Mouse (Mus musculus) CD4-positive, CD25-positive, alpha-beta regulatory T cell, adult 9 weeks (primary cell): Measurements from ENCODE around the gene Drap1. TPM values are rescaled to one million over a fixed set of nuclear protein-coding genes. Genes with fewer than 3 reads are reported as not detected.

Experiments
- polyA plus RNA-seq: library from polyadenylated mRNA; unstranded; fragments of 100-300 nt; shearing (Covaris generic); gene quantifications from one replicate; pipeline ENCODE4 v1.2.1, GENCODE M21; 2017

Drap1 gene
- polyA plus RNA-seq, result 73.1 TPM

DNA sequence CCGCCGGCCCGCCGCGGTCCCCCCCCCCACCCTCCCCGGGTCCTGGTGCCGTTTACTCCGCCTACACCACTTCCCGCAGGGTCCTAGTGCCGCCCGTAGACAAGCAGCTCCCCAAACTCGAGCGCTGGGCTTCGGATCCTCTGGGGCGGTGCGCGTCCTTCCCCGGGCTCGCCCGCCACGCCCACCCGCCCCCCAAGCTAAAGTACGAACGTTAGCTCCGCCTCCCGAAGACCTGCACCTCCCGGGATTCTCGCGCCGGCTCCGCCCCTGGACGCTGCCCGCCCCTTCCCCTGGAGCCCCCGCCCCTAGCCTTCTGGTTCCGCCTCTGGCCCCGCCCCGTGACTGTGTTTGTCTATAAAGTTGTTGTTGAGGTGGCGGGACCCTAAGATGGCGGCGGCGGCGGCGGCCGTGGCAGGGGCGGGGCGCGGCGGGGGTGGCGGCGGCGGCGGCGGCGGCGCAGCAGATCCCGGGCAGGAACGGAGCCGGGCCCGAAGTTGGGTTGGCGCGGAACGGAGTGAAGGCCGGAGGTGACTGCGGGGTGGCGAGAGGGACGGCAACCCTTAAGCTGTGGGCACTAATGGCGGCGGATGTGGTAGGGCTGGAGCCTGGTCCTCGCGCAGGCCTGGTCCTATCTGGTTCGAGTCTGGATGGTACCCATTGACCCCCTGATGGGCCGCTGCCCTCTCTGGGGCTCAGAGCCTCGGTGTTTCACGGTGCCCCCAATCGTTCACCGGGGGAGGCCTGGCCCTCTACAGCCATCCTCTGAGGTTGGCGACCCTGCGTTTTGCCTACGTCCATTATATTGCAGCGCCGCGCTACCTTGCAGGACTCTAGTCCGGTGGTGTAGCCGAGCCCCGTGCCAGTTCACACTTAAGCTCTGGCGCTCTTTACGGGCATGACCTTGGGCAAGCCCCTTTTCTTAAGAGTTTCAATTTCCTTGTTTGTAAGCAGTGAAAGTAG is at the start of gene Drap1, which contains the start of gene AI837181:
Drap1 (minus strand) TSS at position 198 of the 960 bp plus-strand sequence.
AI837181 (plus strand) TSS at position 363 of the 960 bp plus-strand sequence.

DNA sequence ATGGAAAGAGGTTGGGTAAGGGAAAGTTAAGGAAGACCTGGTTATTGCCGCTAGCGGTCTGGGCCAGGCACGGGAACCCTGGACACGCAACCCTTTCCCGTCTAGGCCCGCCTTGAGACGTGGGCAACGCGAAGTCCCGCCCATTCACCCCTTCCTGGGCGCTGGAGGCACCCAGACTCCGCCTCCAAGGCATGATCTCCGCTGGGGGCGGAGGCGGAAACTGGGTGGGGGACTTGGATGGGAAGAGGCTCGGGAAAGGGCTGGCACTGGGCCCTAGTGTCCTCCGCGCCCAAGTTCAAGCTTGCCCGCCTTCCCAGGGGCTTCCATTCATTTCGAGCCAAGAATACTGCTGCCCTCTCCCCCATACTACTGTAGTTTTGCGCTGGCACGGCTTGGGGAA is 48.9 kb upstream of the Drap1 start, which contains the start of gene Efemp2:
Efemp2 (plus strand) TSS at position 235 of the 400 bp plus-strand sequence.

GRCm38 (mm10) chr19:5468374-5468773 is 43.6 kb upstream of the Drap1 start, which contains the start of gene Ctsw:
TSS of gene Ctsw (minus strand) at chr19:5468507.

GRCm38 (mm10) chr19:5460465-5460911 is 35.7 kb upstream of the Drap1 start, which contains the start of gene Fibp:
TSS of gene Fibp (plus strand) at chr19:5460615.

GRCm38 (mm10) chr19:5457746-5458442 is 33.1 kb upstream of the Drap1 start, which contains the start of gene Ccdc85b:
TSS of gene Ccdc85b (minus strand) at chr19:5457894.

DNA sequence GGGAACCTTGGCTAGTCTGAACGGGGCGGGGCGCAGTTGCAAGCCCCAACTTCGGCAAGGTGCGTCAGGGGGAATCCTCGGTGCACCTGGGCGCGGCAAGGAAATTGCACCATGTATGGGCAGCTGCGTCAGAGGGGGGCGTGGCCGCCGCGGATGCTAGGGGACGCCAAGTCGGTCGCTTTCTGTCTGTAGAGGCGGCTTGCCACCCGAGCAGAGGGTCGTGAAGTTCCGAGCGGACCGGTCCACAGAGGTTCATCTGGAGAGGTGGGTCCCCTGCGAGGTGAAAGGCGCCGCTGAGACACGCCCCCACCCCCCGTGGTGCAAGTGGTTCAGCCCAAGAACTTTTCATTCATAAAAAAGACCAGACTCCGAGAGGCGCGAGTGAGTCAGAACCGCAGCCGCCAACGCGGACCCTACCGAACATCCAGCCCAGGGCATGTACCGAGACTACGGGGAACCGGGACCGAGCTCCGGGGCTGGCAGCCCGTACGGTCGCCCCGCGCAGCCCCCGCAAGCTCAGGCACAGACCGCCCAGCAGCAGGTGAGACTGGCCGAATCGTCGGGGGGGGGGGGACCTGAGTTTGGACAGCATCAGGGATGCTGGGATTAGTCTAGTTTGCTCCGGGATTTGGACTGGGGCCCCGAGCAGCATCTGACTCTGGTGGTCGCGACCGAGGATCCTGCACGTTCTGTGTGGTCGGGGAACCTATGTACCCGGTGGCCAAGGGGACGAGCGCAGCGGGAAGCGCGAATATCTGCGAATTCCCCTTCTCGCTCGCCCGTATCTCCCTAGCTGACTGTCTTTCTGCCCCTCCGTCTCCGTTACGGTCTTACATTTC is 23.0 kb upstream of the Drap1 start, which contains the start of gene Fosl1:
Fosl1 (plus strand) TSS at position 33 of the 839 bp plus-strand sequence.

GRCm38 (mm10) chr19:5402293-5402692 is 22.5 kb downstream of the Drap1 start, which contains the start of gene Tsga10ip:
TSS of gene Tsga10ip (minus strand) at chr19:5402526.

DNA sequence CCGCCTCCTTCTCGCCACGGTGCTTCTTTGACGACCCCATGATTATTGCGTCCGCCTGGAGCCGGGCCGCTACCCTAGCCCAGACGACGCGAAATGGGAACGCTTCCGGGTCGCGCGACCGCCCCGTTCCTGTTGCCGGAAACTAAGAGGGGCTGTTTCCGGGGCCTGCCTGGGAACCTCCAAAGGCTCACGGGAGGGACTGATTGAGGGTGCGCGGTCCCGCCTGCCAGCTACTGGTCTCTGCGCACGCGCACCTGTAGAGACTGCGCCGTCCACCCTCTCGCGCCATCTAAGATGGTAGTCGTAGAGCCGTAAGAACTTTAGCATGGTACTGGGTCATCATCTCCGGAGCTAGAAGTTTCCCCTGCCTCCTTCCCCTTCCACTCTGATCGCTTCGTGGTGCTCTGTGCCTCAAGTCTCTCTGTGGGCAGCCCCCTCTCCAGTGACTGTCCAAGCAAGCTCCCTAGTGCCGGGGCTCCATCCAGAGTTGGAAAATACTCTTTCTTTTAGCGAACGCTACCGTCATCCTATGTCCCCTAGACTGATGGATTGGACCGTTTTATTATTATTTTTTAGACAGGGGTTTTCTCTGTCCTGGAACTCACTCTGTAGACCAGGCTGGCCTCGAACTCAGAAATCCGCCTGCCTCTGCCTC is 36.1 kb downstream of the Drap1 start, which contains the start of gene Sart1:
Sart1 (minus strand) TSS at position 116 of the 655 bp plus-strand sequence.

Other genes starting within 250 kb of the Drap1 start
- gene Pacs1, start 151.9 kb downstream of the Drap1 start, polyA plus RNA-seq, result 15.1 TPM
- gene Sf3b2, start 129.5 kb downstream of the Drap1 start, polyA plus RNA-seq, result 449 TPM
- gene Gal3st3, start 126.6 kb downstream of the Drap1 start, polyA plus RNA-seq, result not detected
- gene Catsper1, start 89.2 kb downstream of the Drap1 start, polyA plus RNA-seq, result not detected
- 1.4 TPM for gene Cst6, start 75.4 kb downstream of the Drap1 start, polyA plus RNA-seq
- 66.3 TPM for gene Eif1ad, start 58.2 kb downstream of the Drap1 start, polyA plus RNA-seq
- gene Banf1, start 57.8 kb downstream of the Drap1 start, polyA plus RNA-seq, result 350 TPM
- 26.6 TPM for gene Sart1, start 36.3 kb downstream of the Drap1 start, polyA plus RNA-seq
- 1.0 TPM for gene Tsga10ip, start 22.5 kb downstream of the Drap1 start, polyA plus RNA-seq
- 14.3 TPM for gene AI837181, start 165 bp upstream of the Drap1 start, polyA plus RNA-seq
- not detected for gene Fosl1, start 22.6 kb upstream of the Drap1 start, polyA plus RNA-seq
- gene Ccdc85b, start 32.9 kb upstream of the Drap1 start, polyA plus RNA-seq, result 3.6 TPM
- gene Fibp, start 35.6 kb upstream of the Drap1 start, polyA plus RNA-seq, result 178 TPM
- 115 TPM for gene Ctsw, start 43.5 kb upstream of the Drap1 start, polyA plus RNA-seq
- gene Efemp2, start 49.0 kb upstream of the Drap1 start, polyA plus RNA-seq, result 2.3 TPM
- gene Mus81, start 63.4 kb upstream of the Drap1 start, polyA plus RNA-seq, result 70.5 TPM
- 4,187 TPM for gene Cfl1, start 65.5 kb upstream of the Drap1 start, polyA plus RNA-seq
- 0.27 TPM for gene 1700020D05Rik, start 78.8 kb upstream of the Drap1 start, polyA plus RNA-seq
- gene Snx32, start 85.6 kb upstream of the Drap1 start, polyA plus RNA-seq, result 18.4 TPM
- gene Ovol1, start 135.7 kb upstream of the Drap1 start, polyA plus RNA-seq, result not detected
- gene Ap5b1, start 143.0 kb upstream of the Drap1 start, polyA plus RNA-seq, result 19.4 TPM
- 89.1 TPM for gene Rnaseh2c, start 176.9 kb upstream of the Drap1 start, polyA plus RNA-seq
- 59.7 TPM for gene Kat5, start 185.3 kb upstream of the Drap1 start, polyA plus RNA-seq
- 165 TPM for gene Rela, start 212.5 kb upstream of the Drap1 start, polyA plus RNA-seq
- gene Sipa1, start 238.7 kb upstream of the Drap1 start, polyA plus RNA-seq, result 46.5 TPM